Mouse (Mus musculus): ENCODE data around the gene Habp2. TPM values are rescaled to one million over a fixed set of nuclear protein-coding genes. Genes with fewer than 3 reads are reported as not detected.
A peak's percentile ranks its signal among the peaks of the same experiment; 100 is the strongest.

The Habp2 gene
- polyA plus RNA-seq (2014; fragmentation: Nextera tagmentation; extraction: Ambion mirVana): 30.8 and 36.6 TPM in 2 replicates

DNA sequence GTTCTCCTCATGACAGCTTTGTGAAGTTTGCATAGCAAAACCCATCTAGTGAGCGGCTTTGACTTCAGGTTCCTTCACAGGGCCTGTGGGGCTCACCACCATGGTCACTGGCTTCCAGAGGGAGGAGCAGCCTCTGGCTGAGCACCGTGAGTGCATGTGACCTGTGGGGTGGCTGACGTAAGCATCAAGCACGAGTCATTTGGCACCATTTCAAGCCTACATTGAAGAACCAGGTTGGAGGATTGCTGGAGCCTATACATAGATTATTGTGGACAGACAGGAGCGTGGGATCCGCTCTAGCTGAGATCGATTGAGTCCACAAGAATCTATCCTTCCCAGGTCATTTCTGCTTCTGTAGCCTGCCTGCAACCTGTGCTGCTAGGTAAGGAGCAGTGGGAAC, at the start of gene Habp2:
Gene Habp2, plus strand, starts transcription at position 272 of the 400 bp plus-strand sequence.
- Histone ChIP-seq H3K4me2 (replicated peaks; ENCODE audit: low read depth, low read length) (no peak within 1 kb of the TSS), H3K36me3 (ENCODE audit: control insufficient read depth, insufficient read depth, low read length) (no peaks in the 10 kb centered on the region), H3K27ac (ENCODE audit: low read length) (no peak within 1 kb of the TSS; the same call in 1 of the 2 replicates), H3K9ac (replicated peaks; ENCODE audit: low read depth, low read length) (no peak within 1 kb of the TSS), H3K4me3 (ENCODE audit: low read depth, low read length) (no peak within 1 kb of the TSS), H3K9me3 (ENCODE audit: control insufficient read depth, low read depth, low read length) (no peaks in the 10 kb centered on the region), H3K4me1 (ENCODE audit: control insufficient read depth, insufficient read depth, low read length) (peaks cover 9% of the 10 kb centered on the region; the same call in 1 of the 2 replicates), H3K27me3 (ENCODE audit: control insufficient read depth, insufficient read depth, low read length) (no peaks in the 10 kb centered on the region)
- no peak; the same call in 1 of the 2 replicates for ATAC-seq (ENCODE audit: insufficient number of reproducible peaks, insufficient read depth, low FRiP score, low read depth)
- 61% methylated on average over 7 of the region's 7 CpGs for WGBS

- Histone ChIP-seq H3K4me3 (ENCODE audit: low read depth, low read length) (no peak overlapping the region), H3K27me3 (ENCODE audit: control insufficient read depth, insufficient read depth, low read length) (no peaks in the 10 kb centered on the region), H3K36me3 (ENCODE audit: control insufficient read depth, insufficient read depth, low read length) (no peaks in the 10 kb centered on the region), H3K27ac (ENCODE audit: low read length) (no peak overlapping the region), H3K4me1 (ENCODE audit: control insufficient read depth, insufficient read depth, low read length) (peaks cover 3% of the 10 kb centered on the region; the same call in 1 of the 2 replicates), H3K9ac (replicated peaks; ENCODE audit: low read depth, low read length) (no peak overlapping the region), H3K4me2 (replicated peaks; ENCODE audit: low read depth, low read length) (no peak overlapping the region), H3K9me3 (ENCODE audit: control insufficient read depth, low read depth, low read length) (no peaks in the 10 kb centered on the region)
- WGBS: 60% methylated on average over 4 of the region's 4 CpGs
- no peak for ATAC-seq (ENCODE audit: insufficient number of reproducible peaks, insufficient read depth, low FRiP score, low read depth)
Measured at GRCm38 (mm10) chr19:56238501-56238900, 48.4 kb upstream of the Habp2 start.

DNA sequence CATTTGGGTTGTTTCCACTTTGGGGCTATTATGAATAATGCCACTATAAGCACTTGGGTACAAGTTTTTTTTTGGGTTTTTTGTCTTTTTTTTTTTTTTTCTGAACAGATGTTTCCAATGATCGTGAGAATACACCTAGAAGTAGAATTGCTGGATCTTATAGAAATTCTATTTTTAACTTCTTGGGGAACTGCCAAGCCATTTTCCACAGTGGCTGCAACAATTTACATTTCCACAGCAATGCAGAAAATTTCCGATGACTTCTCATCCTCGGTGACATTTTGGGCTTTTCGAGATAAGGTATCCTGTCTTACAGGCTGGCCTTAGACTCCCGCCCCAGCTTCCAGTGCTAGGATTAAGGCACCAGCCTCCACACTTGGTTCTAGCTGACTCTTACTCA, 41.7 kb upstream of the Habp2 start:
- ATAC-seq (ENCODE audit: insufficient number of reproducible peaks, insufficient read depth, low FRiP score, low read depth): no peak
- no peaks in the 10 kb centered on the region for H3K36me3 ChIP-seq (ENCODE audit: control insufficient read depth, insufficient read depth, low read length)

GRCm38 (mm10) chr19:56252815-56253214, 34.1 kb upstream of the Habp2 start:
- Histone ChIP-seq H3K9ac (replicated peaks; ENCODE audit: low read depth, low read length) (no peak overlapping the region), H3K27ac (ENCODE audit: low read length) (peak overlapping the region; percentile 36; the same call in 1 of the 2 replicates), H3K4me2 (replicated peaks; ENCODE audit: low read depth, low read length) (no peak overlapping the region), H3K4me1 (ENCODE audit: control insufficient read depth, insufficient read depth, low read length) (0 out of 2 replicates have a peak, but pooled peaks cover 3% of the 10 kb centered on the region), H3K9me3 (ENCODE audit: control insufficient read depth, low read depth, low read length) (no peaks in the 10 kb centered on the region), H3K36me3 (ENCODE audit: control insufficient read depth, insufficient read depth, low read length) (no peaks in the 10 kb centered on the region), H3K27me3 (ENCODE audit: control insufficient read depth, insufficient read depth, low read length) (no peaks in the 10 kb centered on the region), H3K4me3 (ENCODE audit: low read depth, low read length) (no peak overlapping the region)
- ATAC-seq (ENCODE audit: insufficient number of reproducible peaks, insufficient read depth, low FRiP score, low read depth): peak; percentile 49; the same call in 1 of the 2 replicates
- 85% methylated on average over 4 of the region's 4 CpGs for WGBS

More for the DNA sequence above, 41.7 kb upstream of the Habp2 start:
- Histone ChIP-seq H3K27me3 (ENCODE audit: control insufficient read depth, insufficient read depth, low read length) (no peaks in the 10 kb centered on the region), H3K9ac (replicated peaks; ENCODE audit: low read depth, low read length) (no peak overlapping the region), H3K27ac (ENCODE audit: low read length) (no peak overlapping the region), H3K9me3 (ENCODE audit: control insufficient read depth, low read depth, low read length) (no peaks in the 10 kb centered on the region), H3K4me3 (ENCODE audit: low read depth, low read length) (no peak overlapping the region), H3K4me1 (ENCODE audit: control insufficient read depth, insufficient read depth, low read length) (0 out of 2 replicates have a peak, but pooled peaks cover 2% of the 10 kb centered on the region), H3K4me2 (replicated peaks; ENCODE audit: low read depth, low read length) (no peak overlapping the region)
- 51% methylated on average over 5 of the region's 5 CpGs for WGBS

- WGBS: 49% methylated on average over 10 of the region's 10 CpGs
- Histone ChIP-seq H3K27me3 (ENCODE audit: control insufficient read depth, insufficient read depth, low read length) (no peaks in the 10 kb centered on the region), H3K9ac (replicated peaks; ENCODE audit: low read depth, low read length) (no peak overlapping the region), H3K4me3 (ENCODE audit: low read depth, low read length) (no peak overlapping the region), H3K36me3 (ENCODE audit: control insufficient read depth, insufficient read depth, low read length) (no peaks in the 10 kb centered on the region), H3K27ac (ENCODE audit: low read length) (peak overlapping the region; percentile 55; the same call in 1 of the 2 replicates), H3K4me2 (replicated peaks; ENCODE audit: low read depth, low read length) (no peak overlapping the region), H3K9me3 (ENCODE audit: control insufficient read depth, low read depth, low read length) (no peaks in the 10 kb centered on the region), H3K4me1 (ENCODE audit: control insufficient read depth, insufficient read depth, low read length) (0 out of 2 replicates have a peak, but pooled peaks cover 3% of the 10 kb centered on the region)
- ATAC-seq (ENCODE audit: insufficient number of reproducible peaks, insufficient read depth, low FRiP score, low read depth): peak; percentile 69; the same call in 1 of the 2 replicates
Measured at GRCm38 (mm10) chr19:56253271-56253670, 33.7 kb upstream of the Habp2 start.

DNA sequence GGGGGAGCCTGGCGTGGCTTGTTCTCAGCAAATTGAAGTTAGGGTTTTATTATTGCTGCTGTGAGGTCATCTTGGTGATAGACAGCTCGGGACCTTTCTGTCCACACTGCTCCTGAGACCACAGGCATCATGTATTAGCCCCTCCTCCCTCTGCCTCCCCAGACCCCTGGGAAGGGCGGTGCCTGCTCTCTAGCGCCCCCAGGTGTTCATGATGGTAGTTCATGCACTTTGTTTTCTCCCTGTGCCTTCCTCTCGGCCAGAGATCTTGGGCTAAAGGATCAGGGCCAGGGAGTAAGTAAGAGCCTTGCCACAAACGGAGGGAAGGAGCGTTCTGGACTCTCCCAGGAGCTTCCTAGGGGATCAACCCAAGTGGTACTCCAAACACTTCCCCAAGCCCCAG, 32.2 kb upstream of the Habp2 start:
- no peaks in the 10 kb centered on the region for H3K9me3 ChIP-seq (ENCODE audit: control insufficient read depth, low read depth, low read length)
- no peaks in the 10 kb centered on the region for H3K36me3 ChIP-seq (ENCODE audit: control insufficient read depth, insufficient read depth, low read length)
- H3K4me1 ChIP-seq (ENCODE audit: control insufficient read depth, insufficient read depth, low read length): 0 out of 2 replicates have a peak, but pooled peaks cover 3% of the 10 kb centered on the region
- no peak overlapping the region for H3K4me3 ChIP-seq (ENCODE audit: low read depth, low read length)
- ATAC-seq (ENCODE audit: insufficient number of reproducible peaks, insufficient read depth, low FRiP score, low read depth): no peak
- WGBS: 50% methylated on average over 7 of the region's 7 CpGs
- H3K4me2 ChIP-seq (replicated peaks; ENCODE audit: low read depth, low read length): no peak overlapping the region
- H3K27ac ChIP-seq (ENCODE audit: low read length): no peak overlapping the region
- no peak overlapping the region for H3K9ac ChIP-seq (replicated peaks; ENCODE audit: low read depth, low read length)
- no peaks in the 10 kb centered on the region for H3K27me3 ChIP-seq (ENCODE audit: control insufficient read depth, insufficient read depth, low read length)

GRCm38 (mm10) chr19:56255506-56255905, 31.4 kb upstream of the Habp2 start:
- no peaks in the 10 kb centered on the region for H3K36me3 ChIP-seq (ENCODE audit: control insufficient read depth, insufficient read depth, low read length)
- ATAC-seq (ENCODE audit: insufficient number of reproducible peaks, insufficient read depth, low FRiP score, low read depth): no peak
- 0 out of 2 replicates have a peak, but pooled peaks cover 3% of the 10 kb centered on the region for H3K4me1 ChIP-seq (ENCODE audit: control insufficient read depth, insufficient read depth, low read length)
- H3K9ac ChIP-seq (replicated peaks; ENCODE audit: low read depth, low read length): no peak overlapping the region
- H3K4me2 ChIP-seq (replicated peaks; ENCODE audit: low read depth, low read length): no peak overlapping the region
- no peaks in the 10 kb centered on the region for H3K27me3 ChIP-seq (ENCODE audit: control insufficient read depth, insufficient read depth, low read length)
- H3K4me3 ChIP-seq (ENCODE audit: low read depth, low read length): no peak overlapping the region
- no peak overlapping the region for H3K27ac ChIP-seq (ENCODE audit: low read length)
- 24% methylated on average over 3 of the region's 3 CpGs for WGBS
- no peaks in the 10 kb centered on the region for H3K9me3 ChIP-seq (ENCODE audit: control insufficient read depth, low read depth, low read length)

DNA sequence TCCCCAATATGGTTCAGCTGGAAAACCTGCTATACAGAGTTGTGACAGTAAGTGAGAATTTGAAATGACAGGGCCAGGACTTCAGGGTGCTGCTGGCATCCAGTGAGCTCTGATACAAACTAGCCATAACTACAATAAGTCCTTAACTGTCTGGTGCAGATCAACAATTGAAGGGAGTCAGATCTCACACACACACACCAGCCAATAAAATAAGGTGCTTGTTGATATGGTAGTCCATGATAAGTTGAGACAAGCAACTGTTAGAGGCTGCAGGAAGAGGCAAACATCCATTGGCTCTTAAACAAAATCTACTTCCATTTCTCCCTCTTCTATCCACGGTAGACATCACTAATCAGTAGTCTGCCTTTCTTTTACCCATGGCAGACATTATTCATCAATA, 30.7 kb upstream of the Habp2 start:
- Histone ChIP-seq H3K27me3 (ENCODE audit: control insufficient read depth, insufficient read depth, low read length) (no peaks in the 10 kb centered on the region), H3K4me3 (ENCODE audit: low read depth, low read length) (no peak overlapping the region), H3K36me3 (ENCODE audit: control insufficient read depth, insufficient read depth, low read length) (no peaks in the 10 kb centered on the region), H3K27ac (ENCODE audit: low read length) (no peak overlapping the region), H3K4me1 (ENCODE audit: control insufficient read depth, insufficient read depth, low read length) (0 out of 2 replicates have a peak, but pooled peaks cover 3% of the 10 kb centered on the region), H3K9me3 (ENCODE audit: control insufficient read depth, low read depth, low read length) (no peaks in the 10 kb centered on the region), H3K9ac (replicated peaks; ENCODE audit: low read depth, low read length) (no peak overlapping the region), H3K4me2 (replicated peaks; ENCODE audit: low read depth, low read length) (no peak overlapping the region)
- no peak for ATAC-seq (ENCODE audit: insufficient number of reproducible peaks, insufficient read depth, low FRiP score, low read depth)
- 42% methylated on average over 1 of the region's 1 CpGs for WGBS

DNA sequence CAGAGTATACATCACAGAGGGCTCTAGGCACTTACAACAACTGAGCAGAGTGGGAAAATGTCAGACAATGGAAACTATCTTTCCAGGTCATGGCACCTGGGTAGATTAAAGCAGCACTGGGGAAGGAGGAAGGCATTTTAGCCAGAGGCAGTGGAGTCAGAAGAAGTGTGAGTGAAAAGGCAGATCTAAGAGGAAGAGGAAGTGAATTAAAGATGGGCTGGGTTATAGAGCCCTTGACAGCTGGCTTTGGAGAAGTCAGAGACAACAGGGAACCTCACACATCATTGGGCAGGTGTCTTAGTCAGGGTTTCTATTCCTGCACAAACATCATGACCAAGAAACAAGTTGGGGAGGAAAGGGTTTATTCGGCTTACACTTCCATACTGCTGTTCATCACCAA, 30.2 kb upstream of the Habp2 start:
- H3K9ac ChIP-seq (replicated peaks; ENCODE audit: low read depth, low read length): no peak overlapping the region
- ATAC-seq (ENCODE audit: insufficient number of reproducible peaks, insufficient read depth, low FRiP score, low read depth): no peak
- 0 out of 2 replicates have a peak, but pooled peaks cover under 1% of the 10 kb centered on the region for H3K4me1 ChIP-seq (ENCODE audit: control insufficient read depth, insufficient read depth, low read length)
- no CpG with 5 or more reads among the region's 1 CpGs for WGBS
- no peak overlapping the region for H3K4me3 ChIP-seq (ENCODE audit: low read depth, low read length)
- H3K4me2 ChIP-seq (replicated peaks; ENCODE audit: low read depth, low read length): no peak overlapping the region
- no peaks in the 10 kb centered on the region for H3K27me3 ChIP-seq (ENCODE audit: control insufficient read depth, insufficient read depth, low read length)
- no peaks in the 10 kb centered on the region for H3K9me3 ChIP-seq (ENCODE audit: control insufficient read depth, low read depth, low read length)
- H3K36me3 ChIP-seq (ENCODE audit: control insufficient read depth, insufficient read depth, low read length): no peaks in the 10 kb centered on the region
- no peak overlapping the region for H3K27ac ChIP-seq (ENCODE audit: low read length)

Measured in stomach, embryonic 14.5 days (tissue).